Mouse (Mus musculus): Measurements from ENCODE around the gene Fam221a.

GRCm38 (mm10) chr6:49354613-49355012, 12.9 kb upstream of the Fam221a start:
- no peak for TF ChIP-seq GATA1 (IDR thresholded peaks at IDR 0.05; ENCODE audit: borderline replicate concordance, low read length)
- TF ChIP-seq FLI1 (IDR thresholded peaks at IDR 0.05; ENCODE audit: low read length): no peak

Data from megakaryocyte, embryonic 14.5 days (primary cell).